Mouse (Mus musculus) CH12.LX (cell line): Measurements from ENCODE around the gene Ythdf2. TPM values are rescaled to one million over a fixed set of nuclear protein-coding genes. Genes with fewer than 3 reads are reported as not detected.

Experiments used
- DNase-seq: peaks from one replicate; pipeline ENCODE4 v3.0.0-alpha.2; 2013; ENCODE audit errors: extremely low read depth
- H3K27ac ChIP-seq: 2 replicates; pipeline ENCODE4 v1.5.1; 2012; ENCODE audit warnings: low read depth, mild to moderate bottlenecking, control low read depth, moderate library complexity; ENCODE audit not compliant: insufficient read depth
- H3K27me3 ChIP-seq: replicated peaks from 2 replicates; pipeline ENCODE3; 2012; ENCODE audit warnings: inconsistent platforms
- H3K36me3 ChIP-seq, 2 experiments: replicated peaks in 1 of 2; 2 replicates each; pipeline versions ENCODE3 to v1.6.1; 2012; ENCODE audit warnings: inconsistent platforms in 1 of 2, low read length in 1 of 2, mild to moderate bottlenecking in 1 of 2, mixed read lengths in 1 of 2, moderate library complexity in 1 of 2; ENCODE audit not compliant: control insufficient read depth in 1 of 2, insufficient read depth in 1 of 2
- H3K4me1 ChIP-seq, 2 experiments: 2 replicates each; pipeline ENCODE4 v1.6.1; 2012; ENCODE audit warnings: inconsistent platforms in 1 of 2, moderate library complexity in 1 of 2; ENCODE audit not compliant: insufficient read depth in 2 of 2, control insufficient read depth in 1 of 2
- H3K4me2 ChIP-seq: 2 replicates; pipeline ENCODE4 v1.6.1; 2012; ENCODE audit warnings: low read depth, mild to moderate bottlenecking, control low read depth; ENCODE audit not compliant: poor library complexity, insufficient read depth, severe bottlenecking
- H3K4me3 ChIP-seq, 3 experiments: fragments of 150-350 bp in 1 of 3; sonication (generic) in 1 of 3; replicated peaks in 1 of 3; 2 replicates each; pipeline versions ENCODE3 to v1.5.1; 2011 to 2012; ENCODE audit warnings: low read depth in 2 of 3, low read length in 2 of 3, mild to moderate bottlenecking in 2 of 3, moderate library complexity in 2 of 3, control low read depth in 1 of 3, improper control_type of control experiment in 1 of 3, inconsistent platforms in 1 of 3, mixed read lengths in 1 of 3; ENCODE audit not compliant: poor library complexity in 1 of 3
- H3K79me2 ChIP-seq: replicated peaks from 2 replicates; pipeline ENCODE4 v1.6.1; 2012; ENCODE audit warnings: mild to moderate bottlenecking, moderate library complexity; ENCODE audit not compliant: control insufficient read depth, poor library complexity, insufficient read depth, severe bottlenecking; ENCODE audit errors: extremely low read depth
- H3K9ac ChIP-seq: 2 replicates; pipeline ENCODE4 v1.6.1; 2012; ENCODE audit warnings: low read depth, mild to moderate bottlenecking, control low read depth, moderate library complexity; ENCODE audit not compliant: insufficient read depth
- H3K9me3 ChIP-seq: replicated peaks from 2 replicates; pipeline ENCODE3; 2012; ENCODE audit warnings: low read length, inconsistent platforms, mixed read lengths
- BHLHE40 ChIP-seq: IDR thresholded peaks from 2 replicates; pipeline ENCODE4 v1.6.1; 2011; ENCODE audit warnings: mild to moderate bottlenecking, low read depth, low read length, improper control_type of control experiment
- CTCF ChIP-seq, 2 experiments: IDR thresholded peaks in 1 of 2; conservative IDR thresholded peaks in 1 of 2; 2 replicates each; pipeline ENCODE4 v1.5.1; 2011 to 2012; ENCODE audit warnings: low read depth in 2 of 2, low read length in 2 of 2, improper control_type of control experiment in 1 of 2, inconsistent platforms in 1 of 2, mild to moderate bottlenecking in 1 of 2, moderate library complexity in 1 of 2
- ETS1 ChIP-seq: conservative IDR thresholded peaks from 2 replicates; pipeline ENCODE4 v1.6.1; 2012; ENCODE audit warnings: low read depth, mild to moderate bottlenecking, inconsistent platforms, low read length, improper control_type of control experiment, moderate library complexity
- GABPA ChIP-seq: IDR thresholded peaks from 2 replicates; pipeline ENCODE4 v1.6.1; 2012; ENCODE audit warnings: low read depth, low read length, improper control_type of control experiment, inconsistent platforms; ENCODE audit not compliant: insufficient replicate concordance
- JUN ChIP-seq: IDR thresholded peaks from 2 replicates; pipeline ENCODE4 v1.6.1; 2011; ENCODE audit warnings: low read depth, mild to moderate bottlenecking, low read length, improper control_type of control experiment, moderate library complexity; ENCODE audit not compliant: insufficient read depth
- JUND ChIP-seq: conservative IDR thresholded peaks from 2 replicates; pipeline ENCODE4 v1.6.1; 2011; ENCODE audit warnings: low read depth, low read length, improper control_type of control experiment
- MAFK ChIP-seq: IDR thresholded peaks from 2 replicates; pipeline ENCODE4 v1.6.1; 2011; ENCODE audit warnings: low read length, improper control_type of control experiment; ENCODE audit not compliant: insufficient replicate concordance
- MAX ChIP-seq: IDR thresholded peaks from 2 replicates; pipeline ENCODE4 v1.6.1; 2011; ENCODE audit warnings: low read length, improper control_type of control experiment
- MAZ ChIP-seq: IDR thresholded peaks from 2 replicates; pipeline ENCODE4 v1.6.1; 2012; ENCODE audit warnings: low read depth, mild to moderate bottlenecking, inconsistent platforms, low read length, improper control_type of control experiment, moderate library complexity
- MXI1 ChIP-seq: IDR thresholded peaks from 2 replicates; pipeline ENCODE4 v1.6.1; 2011; ENCODE audit warnings: mild to moderate bottlenecking, low read depth, low read length, improper control_type of control experiment
- POLR2A ChIP-seq: IDR thresholded peaks from 2 replicates; pipeline ENCODE4 v1.6.1; 2011; ENCODE audit warnings: low read depth, mild to moderate bottlenecking, improper control_type of control experiment, low read length
- POLR2AphosphoS2 ChIP-seq: IDR thresholded peaks from 2 replicates; pipeline ENCODE4 v1.6.1; 2011; ENCODE audit warnings: low read depth, low read length, improper control_type of control experiment
- RAD21 ChIP-seq: IDR thresholded peaks from 2 replicates; pipeline ENCODE4 v1.6.1; 2011; ENCODE audit warnings: low read depth, mild to moderate bottlenecking, low read length, improper control_type of control experiment, moderate library complexity
- SIN3A ChIP-seq: IDR thresholded peaks from 2 replicates; pipeline ENCODE4 v1.6.1; 2012; ENCODE audit warnings: low read length, improper control_type of control experiment, inconsistent platforms
- SMC3 ChIP-seq: IDR thresholded peaks from 2 replicates; pipeline ENCODE4 v1.6.1; 2011; ENCODE audit warnings: low read depth, low read length, improper control_type of control experiment
- ZC3H11A ChIP-seq: IDR thresholded peaks from 2 replicates; pipeline ENCODE4 v1.6.1; 2012; ENCODE audit warnings: low read depth, mild to moderate bottlenecking, inconsistent platforms, low read length, improper control_type of control experiment
- dilution Hi-C: fragments of 300-500 bp; cut with MboI; formaldehyde crosslinking; loops from 2 replicates; pipeline ENCODE4 v1.14.3; 2020; ENCODE audit warnings: low sequenced_read_pairs; ENCODE audit not compliant: extremely low pct_unique_long_range_greater_than_20kb, extremely low pct_ligation_motif_present
- in situ Hi-C: fragments of 300-500 bp; cut with MboI; formaldehyde crosslinking; loops from 3 replicates; pipeline ENCODE4 v1.14.3; 2019; ENCODE audit warnings: low sequenced_read_pairs, low pct_ligation_motif_present, low pct_unique_long_range_greater_than_20kb, mixed read lengths
- polyA plus RNA-seq: library from polyadenylated mRNA; unstranded; fragments of >175 nt; gene quantifications from 2 replicates; pipeline ENCODE4 v1.2.1, GENCODE M21; 2012; ENCODE audit warnings: low read depth; ENCODE audit not compliant: insufficient read length
- total RNA-seq, 2 experiments: library from RNA; depleted of rRNA; stranded (reverse); fragments of 300-350 nt in 1 of 2; fragments of >200 nt in 1 of 2; gene quantifications; 2 replicates each; pipeline ENCODE4 v1.2.3; 2012 to 2014

Gene Ythdf2
- total and polyA plus RNA-seq, 3 experiments, result 51.6 to 78.3 (median 56.5) TPM

DNA sequence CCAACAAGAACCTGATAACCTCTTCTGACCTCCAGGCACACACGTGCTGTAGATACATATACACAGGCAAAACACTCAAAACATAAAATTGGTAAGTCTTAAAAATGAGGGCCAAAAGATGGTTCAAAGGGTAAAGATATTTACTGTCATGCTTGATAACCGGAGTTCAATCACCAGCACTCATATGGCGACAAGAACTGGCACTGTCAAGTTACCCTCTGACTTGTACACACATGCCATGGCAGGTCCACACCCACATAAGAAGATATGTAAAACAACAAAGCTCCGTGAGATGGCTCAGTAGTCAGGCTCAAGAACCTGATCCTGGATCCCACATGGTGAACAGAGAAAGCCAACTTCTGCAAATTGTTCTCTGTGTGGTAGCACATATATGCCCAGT, 4.8 kb downstream of the Ythdf2 start:
- Histone ChIP-seq H3K9ac (no peak overlapping the region), H3K27me3 (no peaks in the 10 kb centered on the region), H3K4me1 (peaks cover 4 to 47% of the 10 kb centered on the region in 2 experiments), H3K9me3 (no peaks in the 10 kb centered on the region), H3K4me2 (no peak overlapping the region), H3K79me2 (peaks cover 91% of the 10 kb centered on the region), H3K4me3 (no peak overlapping the region), H3K36me3 (peaks cover 39 to 75% of the 10 kb centered on the region in 2 experiments), H3K27ac (no peak overlapping the region)
- no peak for DNase-seq
- in situ Hi-C loops (no loop called here), dilution Hi-C loops (no loop called here)
- TF ChIP-seq ETS1 (no peak), ZC3H11A (no peak), MXI1 (no peak)

DNA sequence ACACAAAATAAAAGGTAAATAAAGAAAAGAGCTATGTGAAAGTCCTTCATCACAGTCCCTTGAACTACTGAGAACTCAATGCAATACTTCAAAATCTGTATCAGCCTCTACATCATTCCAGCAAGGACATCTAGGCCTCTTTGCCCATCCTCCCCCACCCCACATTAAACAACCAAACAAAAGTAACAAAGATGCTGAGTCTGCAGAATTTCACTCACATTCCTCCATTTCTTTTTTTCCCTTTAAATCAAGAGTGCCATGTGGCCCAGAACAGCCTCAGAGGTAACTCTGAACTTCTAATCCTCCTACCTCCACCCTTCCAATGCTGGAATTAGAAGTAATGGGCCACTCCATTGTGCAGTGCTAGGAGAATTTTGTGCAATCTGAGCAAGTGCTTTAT, 13.3 kb downstream of the Ythdf2 start:
- Histone ChIP-seq H3K27ac (no peak overlapping the region), H3K9me3 (no peaks in the 10 kb centered on the region), H3K36me3 (peaks cover 21 to 77% of the 10 kb centered on the region in 2 experiments), H3K27me3 (no peaks in the 10 kb centered on the region), H3K79me2 (peaks cover 98% of the 10 kb centered on the region), H3K4me1 (peaks cover 12 to 77% of the 10 kb centered on the region in 2 experiments), H3K4me3 (no peak overlapping the region), H3K4me2 (peak overlapping the region; percentile 32; the same call in 1 of the 2 replicates), H3K9ac (no peak overlapping the region)
- dilution Hi-C loops (no loop called here), in situ Hi-C loops (loop anchor here (25.0 kb wide), 1 partner anchor 214 kb away; the partner anchor contains the start of gene Phactr4)
- TF ChIP-seq MAFK (peak; percentile 95), MAZ (no peak), POLR2A (no peak), GABPA (no peak), JUN (no peak), SIN3A (no peak), POLR2AphosphoS2 (peak; percentile 35; the same call in 1 of the 2 replicates), JUND (no peak)
- no peak for DNase-seq

DNA sequence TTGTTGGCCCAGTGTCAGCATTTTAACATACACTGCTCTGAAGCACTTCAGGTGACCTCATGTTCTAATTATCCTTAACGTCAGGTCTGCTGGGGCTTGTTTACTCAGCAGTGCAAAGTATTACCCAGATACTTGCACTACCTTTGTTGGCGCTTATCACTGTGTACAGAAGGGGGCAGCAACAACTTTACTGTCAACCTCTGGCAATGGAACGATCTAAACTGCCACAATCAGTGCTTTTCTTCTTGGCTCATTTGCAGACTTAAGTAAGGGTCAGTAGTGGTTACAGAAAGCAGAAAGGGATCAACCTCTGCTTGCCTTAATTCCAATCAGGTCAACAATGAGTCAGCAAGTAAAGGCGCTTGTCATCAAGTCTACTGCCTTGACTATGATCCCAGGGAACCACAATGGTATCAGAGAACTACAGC, 13.8 kb downstream of the Ythdf2 start:
- Histone ChIP-seq H3K27ac (0 out of 2 replicates have a peak overlapping the region, but pooled peaks have one; percentile 29), H3K36me3 (peaks cover 18 to 77% of the 10 kb centered on the region in 2 experiments), H3K79me2 (peaks cover 97% of the 10 kb centered on the region)

More for the DNA sequence above, 13.8 kb downstream of the Ythdf2 start:
- peaks cover 12 to 78% of the 10 kb centered on the region in 2 experiments for H3K4me1 ChIP-seq
- no peak for DNase-seq
- no peaks in the 10 kb centered on the region for H3K9me3 ChIP-seq
- no peak overlapping the region for H3K9ac ChIP-seq
- no peak overlapping the region for H3K4me3 ChIP-seq
- dilution Hi-C loops, result no loop called here
- peak overlapping the region; percentile 32; the same call in 1 of the 2 replicates for H3K4me2 ChIP-seq
- no peaks in the 10 kb centered on the region for H3K27me3 ChIP-seq
- in situ Hi-C loops, result loop anchor here (25.0 kb wide), 1 partner anchor 214 kb away; the partner anchor contains the start of gene Phactr4
- TF ChIP-seq RAD21 (peak; percentile 49), MXI1 (no peak), ETS1 (no peak), MAX (no peak), SMC3 (peak; percentile 41), BHLHE40 (no peak), CTCF (conservative IDR thresholded peaks at IDR 0.05 in 1 of 2, IDR thresholded peaks at IDR 0.05 in 1 of 2; ENCODE audit: low read depth in 2 of 2, low read length in 2 of 2) (peak in 1 of 2 experiments; percentile 65; a peak in 2 of 4 replicates)
